Mouse (Mus musculus): ENCODE measurements around the gene Gpr149. TPM values are rescaled to one million over a fixed set of nuclear protein-coding genes. Genes with fewer than 3 reads are reported as not detected.

The Gpr149 gene
- polyA plus RNA-seq, 1 experiment = not detected

DNA sequence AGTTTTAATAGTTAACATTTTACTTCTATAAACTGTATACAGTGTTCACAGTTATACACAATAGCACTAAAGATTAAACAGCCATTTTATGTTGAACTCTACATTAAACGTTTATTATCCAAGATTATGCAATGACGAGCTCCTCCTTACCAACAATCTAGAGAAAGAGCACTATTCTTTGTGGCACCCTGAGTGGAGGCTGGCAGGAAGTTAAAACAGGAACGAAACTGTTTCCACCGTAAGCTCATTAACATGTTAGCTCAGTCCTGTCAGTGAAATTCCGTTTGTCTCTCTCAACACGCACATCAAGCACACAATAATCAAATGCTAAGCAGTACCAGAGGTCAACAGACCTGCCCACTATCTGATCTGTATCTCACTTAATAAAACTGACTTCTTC lies 112.4 kb downstream of the Gpr149 start:
- Histone ChIP-seq H3K4me3 (ENCODE audit: insufficient read depth, low read depth, low read length) (no peak overlapping the region), H3K27ac (replicated peaks; ENCODE audit: low read depth, low read length) (no peak overlapping the region)

DNA sequence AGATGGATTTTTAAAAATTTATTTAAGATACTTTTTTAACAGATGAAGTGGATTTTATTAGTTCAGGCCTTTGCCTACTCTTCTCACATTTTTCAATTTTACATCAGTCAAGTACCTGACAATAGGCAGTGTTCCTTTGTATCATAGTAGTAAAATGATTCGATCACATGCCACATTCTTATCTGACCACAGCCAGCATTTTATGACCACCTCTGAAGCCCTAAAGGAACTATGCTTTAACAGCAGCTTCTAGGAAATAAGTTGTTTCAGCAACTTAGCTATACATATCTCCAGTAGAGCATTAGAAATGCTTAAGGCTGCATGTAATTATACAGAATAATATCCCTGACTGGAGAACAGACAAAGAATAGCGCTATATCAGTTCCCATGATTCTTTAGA lies 120.6 kb downstream of the Gpr149 start:
- H3K4me3 ChIP-seq (ENCODE audit: insufficient read depth, low read depth, low read length) = no peak overlapping the region
- no peaks in the 10 kb centered on the region for H3K4me1 ChIP-seq (ENCODE audit: control insufficient read depth, insufficient read depth, insufficient read length, low read length)
- no peak overlapping the region for H3K27ac ChIP-seq (replicated peaks; ENCODE audit: low read depth, low read length)

More for the DNA sequence above, 112.4 kb downstream of the Gpr149 start:
- H3K4me1 ChIP-seq (ENCODE audit: control insufficient read depth, insufficient read depth, insufficient read length, low read length) = no peaks in the 10 kb centered on the region

Other genes starting within 250 kb of the Gpr149 start
- 15.2 and 17.4 TPM in 2 replicates for gene Dhx36, start 98.1 kb downstream of the Gpr149 start, polyA plus RNA-seq (2012; ENCODE audit: insufficient read depth, insufficient read length, missing spikeins)